Mouse (Mus musculus) heart, adult 2 months (tissue): Measurements from ENCODE around the gene Ppm1h.

Source experiments
- CTCF ChIP-seq: fragments of 200-600 bp; IDR thresholded peaks from 2 replicates; pipeline ENCODE4 v1.8.1; 2022; ENCODE audit warnings: antibody characterized with exemption, mild to moderate bottlenecking, moderate library complexity
- POLR2A ChIP-seq: fragments of 200-500 bp; IDR thresholded peaks from 2 replicates; pipeline ENCODE4 v1.6.1; 2011; ENCODE audit warnings: mild to moderate bottlenecking, low read depth, low read length, control low read depth; ENCODE audit not compliant: insufficient read depth

DNA sequence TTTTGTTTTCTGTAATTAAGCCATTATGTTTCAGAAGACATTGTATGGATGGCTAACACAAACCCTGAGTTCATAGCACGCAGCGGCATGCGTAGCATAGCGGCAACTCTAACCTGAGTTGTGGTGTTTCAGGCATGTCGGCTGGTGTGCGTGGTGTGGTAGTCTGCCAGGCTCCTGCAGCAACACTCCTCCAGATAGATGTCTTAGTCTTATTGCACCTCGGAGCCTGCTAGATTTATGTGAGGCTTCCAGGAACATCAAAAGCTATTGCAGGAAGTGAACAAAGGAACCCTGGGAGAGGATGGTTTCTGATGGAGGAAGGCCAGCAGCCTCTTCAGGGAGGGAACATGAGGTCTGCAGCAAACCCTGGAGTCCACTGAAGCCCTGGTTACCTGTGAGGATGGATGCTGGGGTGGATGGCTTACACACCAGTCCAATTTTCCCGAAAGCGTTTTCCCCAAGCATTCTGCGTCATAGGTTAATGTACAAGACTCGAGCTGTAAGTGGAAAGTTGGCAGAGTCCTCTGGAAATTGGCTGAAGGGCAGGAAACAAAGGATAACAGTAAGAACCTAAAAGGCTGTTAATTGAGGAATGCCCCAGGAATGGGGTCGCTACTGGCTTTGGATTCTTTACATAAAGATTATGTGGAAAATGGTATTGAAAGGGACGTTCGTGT lies 239.2 kb downstream of the Ppm1h start:
- TF ChIP-seq CTCF, result no peak
- TF ChIP-seq POLR2A, result no peak
